Mouse (Mus musculus) frontal cortex, postnatal 14 days (tissue): ENCODE data around the gene Jazf1.
A peak's percentile ranks its signal among the peaks of the same experiment; 100 is the strongest.

Experiments used
- DNase-seq, 2 experiments: peaks; one replicate each; pipeline ENCODE4 v3.0.0; 2022; ENCODE audit warnings: low spot score in 2 of 2

Gene Jazf1

DNA sequence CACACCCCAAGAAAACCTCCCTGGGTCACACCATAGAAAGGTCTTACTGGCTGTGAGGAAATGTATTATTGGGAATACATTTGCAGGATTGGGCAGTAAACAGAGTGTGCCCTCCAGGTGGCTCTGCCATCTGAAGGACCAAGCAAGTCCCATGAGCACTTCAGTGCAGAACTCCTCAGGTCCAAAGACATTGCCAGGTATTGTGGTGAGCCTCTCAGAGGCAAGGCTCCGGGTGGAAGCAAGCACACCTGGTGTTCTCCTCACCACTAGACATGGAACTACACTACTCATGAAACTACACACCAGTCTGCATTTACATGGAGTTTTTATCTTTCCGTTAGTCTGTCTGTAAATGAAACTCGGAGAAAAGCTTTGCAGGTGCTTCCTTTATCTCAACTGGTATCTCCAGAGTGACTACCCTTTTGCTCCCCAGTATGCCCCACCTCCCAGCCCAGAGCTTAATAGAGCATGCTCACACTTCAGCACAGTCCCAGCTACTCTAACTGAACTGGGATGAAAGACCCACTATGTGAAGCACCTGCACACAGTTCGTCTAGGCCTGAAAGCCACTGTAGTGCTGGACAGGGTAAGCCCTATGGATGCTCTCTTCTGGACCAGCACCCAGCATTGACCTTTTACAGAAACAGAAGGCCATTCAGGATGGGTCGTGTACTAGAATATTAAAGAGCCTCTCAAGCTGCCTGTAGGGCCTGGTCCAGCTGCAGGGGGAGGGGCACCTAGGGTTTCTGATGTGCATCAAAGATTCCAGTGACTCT lies 156.1 kb downstream of the Jazf1 start:
- peak; percentile 27 to 43 for DNase-seq

GRCm38 (mm10) chr6:52906801-52907200 lies 161.6 kb downstream of the Jazf1 start:
- DNase-seq: no peak

GRCm38 (mm10) chr6:52905100-52905499 lies 163.3 kb downstream of the Jazf1 start:
- no peak for DNase-seq

GRCm38 (mm10) chr6:52903226-52903960 lies 165.0 kb downstream of the Jazf1 start:
- DNase-seq: no peak

DNA sequence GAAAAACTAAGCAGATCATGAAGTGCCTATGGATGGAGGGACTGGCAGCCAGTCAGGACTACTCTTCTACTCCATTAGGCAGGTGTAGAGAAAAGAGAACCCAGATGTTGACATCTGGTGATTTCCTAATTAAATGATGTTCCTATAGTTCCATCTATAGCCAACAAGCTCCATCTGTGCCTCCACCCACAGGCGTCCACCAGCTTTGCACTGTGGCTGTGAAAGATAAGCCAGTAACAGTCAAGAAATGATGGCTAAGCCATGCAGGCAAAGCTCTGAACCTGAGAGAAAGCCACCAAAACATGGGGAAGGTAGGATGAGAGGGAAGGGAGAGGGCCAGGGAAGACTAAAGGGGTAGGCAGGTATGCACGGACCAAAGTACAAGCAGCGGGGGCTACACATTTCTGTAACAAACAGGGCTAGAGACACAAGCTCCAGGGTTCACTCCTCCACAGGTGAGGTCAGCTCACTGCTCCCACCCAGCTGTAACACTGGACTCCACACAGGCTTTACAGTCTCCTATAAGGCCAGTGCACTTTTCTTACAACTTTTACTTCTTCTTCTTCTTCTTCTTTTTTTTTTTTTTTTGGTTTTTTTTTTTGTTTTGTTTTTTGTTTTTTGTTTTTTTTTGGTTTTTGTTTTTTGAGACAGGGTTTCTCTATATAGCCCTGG lies 168.7 kb downstream of the Jazf1 start:
- DNase-seq: no peak

DNA sequence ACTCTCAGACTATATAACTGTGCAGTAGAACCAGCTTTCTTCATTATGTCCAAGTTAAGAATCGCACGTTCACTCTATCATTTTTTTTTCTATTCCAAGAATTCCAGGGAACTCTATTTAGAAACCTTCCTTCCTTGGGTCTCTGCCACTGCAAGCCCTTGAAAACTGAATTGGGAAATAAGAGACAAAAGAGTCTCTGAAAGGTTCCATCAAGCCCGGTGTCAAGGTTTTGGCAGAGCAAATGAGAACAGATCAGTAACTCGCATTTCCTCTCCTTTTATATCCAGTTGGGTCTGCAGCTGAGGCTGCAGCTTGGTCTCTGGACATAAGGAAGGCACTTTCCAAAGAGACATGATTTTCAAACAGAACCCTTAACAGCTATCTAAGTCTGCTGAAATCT lies 173.4 kb downstream of the Jazf1 start:
- no peak for DNase-seq

GRCm38 (mm10) chr6:52894501-52894823 lies 174.0 kb downstream of the Jazf1 start:
- DNase-seq: no peak

DNA sequence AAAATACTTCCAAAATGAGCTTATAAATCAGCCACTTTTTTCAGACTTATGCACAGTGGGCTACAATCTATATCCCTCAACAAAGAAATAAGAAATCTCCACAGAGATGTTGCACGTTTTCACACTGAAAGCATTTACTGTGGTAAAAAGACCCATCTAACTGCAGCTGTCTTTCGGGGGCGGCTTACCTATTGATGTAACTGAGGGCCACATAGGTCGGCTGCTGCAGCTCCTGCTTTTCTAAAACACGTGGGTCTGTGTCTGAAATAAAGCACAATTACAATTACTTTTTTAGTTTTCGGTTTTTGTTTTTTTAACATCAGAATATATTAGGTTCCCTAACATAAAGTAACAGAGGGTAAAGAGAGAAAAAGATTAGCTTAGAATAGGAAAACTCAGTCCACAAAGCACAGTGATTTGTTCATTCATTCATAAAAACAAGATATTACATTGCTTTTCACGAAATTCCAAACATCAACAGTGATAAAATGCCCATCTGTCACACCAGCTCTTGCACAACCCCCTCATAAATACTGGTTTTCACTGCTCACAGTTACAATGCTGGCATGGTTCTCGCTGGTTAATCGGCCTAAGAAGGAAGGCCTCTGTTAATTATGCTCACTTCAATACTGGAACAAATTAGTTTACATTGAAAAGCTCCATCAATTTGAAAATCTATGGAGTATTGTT lies 174.5 kb downstream of the Jazf1 start:
- DNase-seq: no peak

GRCm38 (mm10) chr6:52892978-52893377 lies 175.5 kb downstream of the Jazf1 start:
- DNase-seq: no peak

- DNase-seq: no peak
Measured at GRCm38 (mm10) chr6:52887541-52888203, 180.8 kb downstream of the Jazf1 start.

DNA sequence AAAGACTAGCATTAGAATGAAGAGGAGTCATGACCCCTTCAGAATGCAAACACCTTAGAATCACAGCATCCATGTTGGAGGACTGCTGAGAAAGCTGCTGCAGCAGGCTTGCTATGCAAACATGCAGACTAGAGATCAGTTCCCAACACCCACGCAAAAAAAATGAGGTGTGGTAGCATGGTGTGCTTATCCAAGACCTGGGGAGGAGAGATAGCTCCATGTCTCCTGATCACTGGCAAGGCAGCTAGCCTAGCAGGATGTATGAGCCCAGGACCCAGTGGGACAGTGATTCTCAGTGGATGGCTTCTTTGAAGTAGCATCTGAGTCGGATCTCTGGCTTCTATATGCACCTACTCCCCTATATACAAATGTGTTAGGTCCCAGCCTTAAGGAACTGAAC lies 184.7 kb downstream of the Jazf1 start:
- no peak for DNase-seq

DNA sequence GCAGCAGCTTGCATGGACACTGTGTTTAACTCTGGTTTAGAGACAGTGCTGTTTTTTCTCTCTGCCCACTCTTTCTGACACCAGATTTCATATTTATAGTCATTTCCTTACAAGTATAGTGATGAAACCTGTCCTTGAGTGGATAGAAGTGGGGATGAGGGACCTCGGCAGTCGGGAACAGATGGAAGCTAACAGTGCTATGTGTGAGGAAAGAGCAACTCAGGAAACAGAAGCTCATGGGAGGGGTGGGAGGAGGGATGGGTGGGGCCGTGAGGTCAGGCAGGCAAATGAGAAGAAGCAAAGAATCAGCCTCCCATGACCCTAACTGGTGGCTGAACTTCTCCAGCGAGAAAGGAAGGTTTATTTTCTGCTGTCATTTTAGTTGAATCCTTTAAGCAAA lies 191.3 kb downstream of the Jazf1 start:
- no peak for DNase-seq

DNA sequence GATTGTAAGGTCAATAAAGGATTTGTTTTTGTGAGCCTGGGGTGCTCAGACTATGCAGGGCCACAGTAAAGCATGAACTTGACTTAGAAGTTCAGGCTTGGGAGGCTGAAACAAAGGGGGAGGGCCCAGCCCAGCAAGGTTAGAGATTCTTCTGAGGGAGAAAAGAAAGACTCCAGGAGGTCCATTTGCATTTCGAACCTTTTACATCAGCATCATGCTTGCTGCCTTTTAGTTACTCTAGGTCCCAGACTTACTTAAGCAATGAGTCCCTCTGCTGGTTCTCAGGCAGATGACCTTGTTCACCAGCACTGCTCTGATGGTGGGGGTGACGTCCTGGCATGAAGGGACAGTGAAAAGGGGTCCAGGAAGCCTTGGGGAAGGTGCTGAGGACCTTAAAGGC lies 197.1 kb downstream of the Jazf1 start:
- DNase-seq: no peak

DNA sequence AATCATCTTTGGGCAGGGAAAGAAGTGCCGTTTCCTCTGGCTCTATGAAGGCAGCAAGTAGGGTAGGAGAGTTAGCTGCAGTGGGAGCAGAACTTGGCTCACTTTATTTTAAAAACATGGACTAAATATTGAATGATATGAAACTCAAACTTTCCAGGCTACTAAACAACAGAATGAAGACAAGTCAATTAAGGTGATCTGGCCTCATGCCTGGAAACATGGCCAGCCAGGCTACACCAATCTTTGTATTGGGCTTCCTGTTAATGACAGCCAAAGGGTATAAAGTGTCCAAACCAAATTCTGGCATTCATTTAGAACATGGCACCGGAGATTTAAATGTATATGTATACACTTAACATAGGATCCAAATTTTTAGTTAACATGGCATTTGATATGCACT lies 199.2 kb downstream of the Jazf1 start:
- no peak for DNase-seq

DNA sequence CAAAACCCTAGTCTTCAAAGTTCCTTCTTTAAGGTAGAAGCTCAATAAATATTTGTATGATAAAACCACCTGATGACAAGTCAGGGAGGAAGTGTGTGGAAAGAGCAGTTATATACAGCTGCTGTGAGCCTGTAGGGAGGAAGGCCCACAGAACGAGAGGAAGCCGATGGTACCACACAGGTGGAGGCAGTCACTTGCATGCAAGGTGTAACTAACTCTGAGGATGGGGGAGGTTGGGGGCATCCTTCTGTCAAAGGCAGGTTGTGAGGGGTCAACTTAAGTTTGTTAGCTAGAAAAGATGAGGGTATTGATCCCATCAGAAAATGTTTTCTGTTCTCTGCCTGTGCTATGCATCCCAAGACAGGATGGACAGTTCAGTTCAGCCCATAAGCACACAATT lies 200.1 kb downstream of the Jazf1 start:
- DNase-seq: no peak

DNA sequence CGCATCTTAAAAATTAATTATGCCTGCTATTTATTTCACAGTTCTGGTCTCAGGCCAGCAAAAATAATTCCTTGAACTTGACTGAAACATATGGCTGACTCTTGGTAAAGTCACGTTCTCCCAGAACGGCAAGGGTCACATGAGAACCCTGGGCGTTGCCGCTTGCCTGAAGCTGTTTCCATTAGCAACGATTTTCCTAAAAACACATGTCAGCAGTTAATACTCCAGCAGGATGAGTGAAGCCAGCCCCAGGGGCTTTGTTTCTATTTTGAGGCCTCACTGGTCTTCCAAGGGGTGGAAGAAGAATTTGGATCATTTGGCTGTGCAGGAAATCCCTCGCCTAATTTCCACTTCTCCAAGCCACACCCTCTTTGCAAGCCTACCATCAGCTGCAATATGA lies 206.5 kb downstream of the Jazf1 start:
- no peak for DNase-seq

- no peak for DNase-seq
Measured at GRCm38 (mm10) chr6:52861186-52861820, 207.1 kb downstream of the Jazf1 start.

- DNase-seq: no peak
Measured at GRCm38 (mm10) chr6:52860713-52861112, 207.7 kb downstream of the Jazf1 start.

DNA sequence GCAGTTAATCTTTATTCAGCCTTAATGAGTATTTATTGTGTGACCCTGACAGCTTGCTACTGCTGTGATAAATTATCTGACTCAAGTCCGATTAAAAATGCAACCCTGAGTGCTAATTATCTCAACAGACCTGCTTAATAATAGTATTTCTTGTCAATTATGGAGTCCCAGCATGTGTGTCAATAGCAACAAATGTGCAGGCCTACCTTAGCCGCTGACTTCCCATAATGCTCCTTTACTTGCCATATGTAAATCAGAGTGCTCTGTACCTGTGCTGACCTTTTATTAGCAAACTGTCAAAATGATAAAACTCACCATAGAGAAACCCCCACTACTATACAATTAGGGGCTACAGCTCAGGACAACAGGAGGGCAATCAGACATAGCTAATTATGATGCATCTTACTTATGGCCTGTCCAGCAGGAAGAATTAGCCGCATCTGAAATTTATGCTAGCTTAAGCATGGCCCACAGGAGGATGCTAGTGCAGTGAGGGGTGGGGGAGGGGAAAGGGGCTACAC lies 209.5 kb downstream of the Jazf1 start:
- no peak for DNase-seq

- DNase-seq: no peak
Measured at GRCm38 (mm10) chr6:52852404-52853107, 215.9 kb downstream of the Jazf1 start.
